Mouse (Mus musculus) testis, postnatal 14 days (tissue): Measurements from ENCODE around the gene Nr1h4.
"Not testable (repeated sequence)": the region's sequence is repeated elsewhere in the genome, so short reads cannot be mapped to it uniquely, and the experiment has no call there.

ENCODE experiments used
- DNase-seq: peaks from one replicate; pipeline ENCODE4 v3.0.0; 2021; ENCODE audit warnings: low spot score

Nr1h4 gene

DNA sequence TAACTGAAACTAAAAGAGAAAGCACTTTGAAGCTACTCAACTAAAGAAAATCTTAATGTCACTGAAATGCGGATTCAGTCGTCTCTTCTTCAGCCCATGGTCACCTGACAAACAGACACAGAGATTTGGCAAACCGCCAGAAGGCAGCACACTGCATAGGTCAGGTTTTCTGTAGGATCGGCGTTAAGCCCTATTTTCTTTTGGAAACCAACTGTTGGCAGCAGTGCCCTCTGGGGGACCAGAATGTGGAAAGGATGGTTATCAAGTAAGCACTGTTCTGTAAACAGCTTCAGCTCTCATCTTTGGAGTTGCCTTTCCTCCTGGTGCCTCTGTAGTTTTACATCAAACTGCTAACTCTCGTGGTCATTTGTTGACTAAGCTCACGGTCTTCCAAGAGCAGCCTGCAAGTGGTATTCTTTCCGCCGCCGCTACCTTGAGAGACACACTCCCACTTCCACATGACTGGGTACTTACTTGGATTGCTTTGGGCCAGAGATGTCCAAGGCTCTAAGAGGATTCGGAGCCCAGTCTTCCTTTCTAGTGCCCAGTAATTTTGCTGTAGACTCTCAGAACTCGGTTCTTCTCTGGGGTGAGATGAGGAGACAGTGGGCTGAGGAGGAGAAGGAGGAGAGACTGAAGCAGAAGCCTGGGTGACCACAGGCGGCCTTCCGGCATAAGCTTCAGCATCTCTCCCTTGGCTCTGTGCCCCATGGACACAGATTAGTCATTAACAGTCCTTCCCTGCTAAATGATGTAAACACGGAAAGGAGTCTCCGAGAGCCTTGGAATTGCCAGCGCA, at the start of gene Nr1h4:
Gene Nr1h4 (minus strand): TSS at position 657 of the 799 bp plus-strand sequence.
- DNase-seq, result peak; percentile 11

DNA sequence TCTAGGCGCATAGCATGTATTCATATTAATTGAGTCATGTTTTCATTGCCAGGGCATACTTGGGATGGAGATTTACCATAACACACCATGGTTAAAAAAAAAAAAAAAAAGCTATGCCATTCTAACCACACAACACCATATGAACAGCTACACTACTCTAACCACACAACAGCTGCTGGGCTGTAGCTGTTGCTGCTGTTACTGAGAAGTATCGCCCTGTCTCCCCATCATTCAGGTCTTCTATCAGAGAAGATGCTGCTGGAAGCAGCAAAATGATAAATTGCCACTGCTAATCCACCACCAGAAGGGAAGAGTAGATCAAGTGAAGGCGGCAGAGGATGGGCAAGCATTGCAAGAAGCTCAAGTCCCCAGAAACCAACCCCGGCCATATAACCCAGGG, 45.4 kb upstream of the Nr1h4 start:
- no peak for DNase-seq

DNA sequence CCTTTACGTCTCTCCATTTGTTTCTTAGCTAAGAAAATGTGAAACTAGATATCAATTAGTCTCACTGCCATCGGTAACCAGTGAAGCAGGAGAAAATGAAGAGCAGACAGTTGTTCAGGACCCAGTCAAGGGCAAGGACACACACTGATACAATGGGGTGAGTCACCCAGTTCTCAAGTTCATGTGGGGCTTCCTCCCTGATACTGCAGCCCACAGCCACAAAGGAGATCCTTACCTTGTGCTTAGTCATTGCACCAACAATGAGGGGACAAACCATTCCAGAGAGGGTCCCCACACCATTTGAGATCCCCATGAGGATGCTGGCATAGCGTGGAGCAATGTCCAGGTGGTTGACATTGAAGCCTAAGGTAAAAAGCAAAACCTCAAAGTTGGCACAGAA, 44.3 kb upstream of the Nr1h4 start:
- DNase-seq, result no peak

DNA sequence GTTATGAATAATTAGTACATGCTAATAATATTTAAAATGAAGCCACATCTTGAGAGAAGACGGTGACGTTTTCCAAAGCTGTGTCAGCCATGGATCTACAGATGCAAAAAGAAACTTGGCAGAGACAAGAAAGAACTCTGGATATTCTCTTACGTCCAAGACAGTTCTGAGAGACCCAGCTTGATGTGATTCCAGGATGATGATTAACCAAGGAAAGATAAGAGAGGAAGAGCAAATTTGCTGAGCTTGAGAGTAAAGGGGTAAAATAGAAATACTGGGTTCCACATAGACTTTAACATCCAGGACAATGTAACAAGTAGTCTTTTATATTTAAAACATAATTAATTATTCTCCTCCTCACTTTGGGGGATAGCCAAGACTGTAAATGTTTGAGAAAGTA, 40.0 kb upstream of the Nr1h4 start:
- DNase-seq, result no peak

DNA sequence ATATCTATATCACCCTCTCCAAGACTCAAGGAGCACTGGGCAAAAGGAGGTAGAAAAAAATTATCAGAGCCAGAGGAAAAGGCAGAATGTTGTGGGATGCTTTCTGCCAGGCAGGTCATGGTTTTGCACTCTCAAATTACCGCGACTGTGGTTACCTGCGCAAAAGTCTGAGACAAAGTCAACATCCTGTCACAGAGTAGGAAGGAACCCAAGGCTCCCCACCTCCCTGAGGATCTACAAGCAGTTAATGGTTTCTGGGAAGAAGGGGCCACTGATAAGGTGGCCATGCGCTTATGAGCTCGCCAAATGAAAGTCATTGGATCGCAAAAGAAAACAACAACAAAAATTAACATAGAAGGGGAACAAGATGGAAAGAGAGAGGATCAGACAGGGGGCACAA, 39.6 kb upstream of the Nr1h4 start:
- no peak for DNase-seq

DNA sequence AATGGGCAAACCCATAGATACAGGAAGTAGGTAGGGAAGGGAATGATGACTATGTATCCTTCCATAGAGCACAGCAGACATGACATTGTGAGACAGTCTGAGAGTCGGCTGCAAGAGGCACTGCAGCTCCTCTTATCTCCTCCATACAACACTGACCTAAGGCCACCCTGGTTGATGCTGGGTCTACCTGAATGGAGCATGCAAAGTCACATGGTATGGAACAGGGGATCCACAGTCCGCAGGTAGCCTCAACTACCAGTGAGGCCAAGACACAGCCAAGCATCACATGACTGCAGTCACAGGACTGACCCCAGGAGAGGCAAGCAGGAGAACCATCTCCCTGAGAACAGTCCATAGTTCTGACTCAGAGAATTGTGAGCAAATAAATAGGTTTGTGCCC, 34.0 kb upstream of the Nr1h4 start:
- no peak for DNase-seq

DNA sequence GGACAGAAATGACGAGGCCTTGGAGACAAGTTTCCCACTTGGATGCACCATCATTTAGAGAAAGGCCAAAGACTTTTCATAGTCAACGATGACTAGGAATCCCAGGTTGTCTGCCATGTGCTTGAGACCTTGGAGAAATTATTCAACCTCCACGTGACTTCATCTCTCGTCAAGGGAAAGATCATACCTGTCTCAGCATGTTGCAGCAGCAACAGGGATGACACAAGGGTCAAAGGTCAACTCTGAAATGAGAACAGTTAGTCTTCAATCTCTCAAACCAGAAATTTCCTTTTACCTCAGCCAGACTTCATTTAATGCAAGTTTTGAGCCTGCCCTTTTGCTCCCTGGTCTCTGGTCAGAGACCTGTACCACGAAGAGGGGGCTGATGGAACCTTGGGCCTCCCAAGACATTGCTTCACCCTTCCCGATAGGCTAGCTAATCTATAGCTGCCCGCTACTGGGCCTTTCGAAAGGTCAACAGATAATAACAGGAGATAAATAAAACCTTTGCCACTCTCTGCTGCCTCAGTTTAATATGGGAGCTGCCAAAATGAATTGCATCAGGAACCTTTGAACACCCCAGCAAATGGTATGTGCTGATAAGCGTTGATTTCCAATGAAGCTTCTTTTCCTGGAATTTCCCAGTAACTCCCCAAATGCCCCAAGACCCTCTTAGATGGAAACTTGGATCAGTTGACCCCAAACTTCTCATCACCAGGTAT, 32.1 kb upstream of the Nr1h4 start:
- no peak for DNase-seq

DNA sequence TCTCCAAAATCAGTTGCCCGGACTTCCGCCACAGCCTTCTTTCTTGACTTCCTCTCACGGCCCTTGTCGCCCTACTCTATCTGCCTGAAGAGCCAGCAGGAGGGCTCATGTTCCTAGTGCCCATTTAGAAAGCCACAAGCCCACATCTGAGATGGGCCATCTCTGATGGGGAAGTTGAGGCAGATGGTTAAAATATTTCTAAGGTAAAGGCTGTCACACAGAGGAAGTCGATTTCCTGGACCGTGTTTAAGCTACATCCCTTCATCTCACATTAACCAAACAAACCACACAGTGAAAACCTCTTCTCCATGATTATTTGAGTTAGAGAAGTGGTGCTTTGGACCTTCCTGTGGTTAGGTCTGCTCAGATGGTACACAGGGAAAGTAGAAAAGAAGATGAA, 28.7 kb upstream of the Nr1h4 start:
- no peak for DNase-seq

DNA sequence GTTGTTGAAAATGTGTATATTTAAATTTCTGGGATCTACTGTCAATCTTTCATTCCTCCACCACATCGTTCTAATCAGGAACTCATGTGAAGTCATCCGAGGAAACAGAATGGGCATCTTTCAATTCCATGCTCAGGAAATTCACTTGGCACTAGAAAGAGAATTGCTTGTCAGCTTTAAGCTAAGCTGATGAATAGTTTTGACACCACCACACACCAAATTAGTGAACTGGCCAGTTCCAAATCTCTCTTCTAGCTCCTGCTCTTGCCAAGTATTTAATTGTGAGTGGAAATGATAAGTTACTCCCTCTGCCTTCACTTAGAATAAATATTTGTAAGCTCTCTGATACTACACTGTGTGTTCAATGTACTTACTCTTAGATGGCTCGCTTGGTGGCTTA, 26.0 kb upstream of the Nr1h4 start:
- DNase-seq, result no peak

DNA sequence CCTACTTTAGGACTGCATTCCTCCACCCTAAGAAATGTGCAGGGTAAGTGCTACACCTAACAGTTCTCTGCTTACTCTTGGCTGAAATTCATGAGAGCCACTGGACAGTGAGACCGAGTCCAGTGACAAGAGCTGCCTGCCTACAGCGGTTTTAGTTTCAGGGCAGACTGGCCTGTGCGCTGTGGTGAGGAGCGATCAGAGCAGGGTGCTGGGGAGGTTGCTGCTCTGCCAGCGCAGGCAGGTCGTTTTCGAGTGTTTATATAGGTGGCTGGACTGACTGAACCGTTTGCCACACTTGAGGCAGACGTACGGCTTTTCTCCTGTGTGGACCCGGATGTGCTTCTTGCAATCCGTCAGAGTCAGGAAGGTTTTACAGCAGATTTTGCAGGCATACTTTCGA, 21.5 kb upstream of the Nr1h4 start:
- DNase-seq, result not testable (repeated sequence)

DNA sequence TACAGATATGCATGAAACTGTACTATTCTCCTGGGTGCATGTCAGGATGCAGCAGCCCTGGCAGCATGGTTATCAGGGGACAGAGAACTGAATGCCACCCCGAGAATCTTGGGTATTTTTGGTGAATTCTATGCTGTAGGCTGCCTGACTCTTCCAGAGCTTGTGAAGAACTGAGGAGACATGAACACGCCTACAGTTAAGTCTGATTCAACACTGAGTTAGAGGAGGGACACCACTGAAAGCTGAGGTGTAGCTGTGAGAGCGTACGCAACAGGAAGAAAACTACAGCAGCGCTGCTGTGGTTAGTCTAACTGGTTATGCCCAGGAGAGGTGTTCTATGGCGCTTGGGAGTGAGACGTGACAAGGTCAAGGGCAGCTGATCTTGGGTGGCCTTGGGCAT, 20.5 kb upstream of the Nr1h4 start:
- not testable (repeated sequence) for DNase-seq

DNA sequence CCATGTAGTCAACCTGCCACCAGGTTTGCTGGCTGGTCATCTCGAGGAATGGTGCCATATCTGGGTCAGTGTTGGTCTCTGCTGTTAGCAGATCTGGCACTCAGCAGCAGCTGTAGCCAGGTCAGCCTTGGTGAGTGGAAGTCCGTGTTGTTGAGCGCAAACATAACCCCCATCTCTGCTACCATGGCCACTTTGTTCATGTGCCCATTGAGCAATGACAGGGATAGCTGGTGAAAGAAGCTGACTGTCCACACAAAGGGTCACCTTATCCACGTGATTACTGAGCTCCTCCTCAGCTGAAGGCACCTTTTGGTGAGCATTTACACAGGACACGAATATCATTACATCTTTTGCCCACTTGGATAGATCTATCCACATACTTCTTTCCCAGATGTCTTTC, 19.6 kb upstream of the Nr1h4 start:
- DNase-seq, result no peak

DNA sequence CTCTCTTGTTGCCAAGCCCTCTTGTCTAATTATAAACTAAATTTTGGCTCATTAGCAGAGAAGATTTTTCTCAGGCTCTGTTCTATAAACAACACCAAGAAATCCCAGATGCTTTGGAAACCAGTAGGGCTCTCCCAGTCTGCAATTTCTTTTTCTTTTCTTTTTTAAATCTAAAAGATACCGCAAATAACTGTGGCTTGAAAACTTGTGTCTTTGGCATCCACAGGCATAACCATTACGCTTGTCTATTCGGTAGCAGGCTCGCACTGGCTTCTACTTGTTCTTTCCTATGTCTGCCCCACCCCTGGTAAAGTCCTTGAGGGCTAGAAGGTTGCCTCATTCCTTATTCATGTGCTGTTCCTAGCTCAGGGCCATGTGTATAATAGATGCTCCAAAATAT, 18.3 kb upstream of the Nr1h4 start:
- no peak for DNase-seq

DNA sequence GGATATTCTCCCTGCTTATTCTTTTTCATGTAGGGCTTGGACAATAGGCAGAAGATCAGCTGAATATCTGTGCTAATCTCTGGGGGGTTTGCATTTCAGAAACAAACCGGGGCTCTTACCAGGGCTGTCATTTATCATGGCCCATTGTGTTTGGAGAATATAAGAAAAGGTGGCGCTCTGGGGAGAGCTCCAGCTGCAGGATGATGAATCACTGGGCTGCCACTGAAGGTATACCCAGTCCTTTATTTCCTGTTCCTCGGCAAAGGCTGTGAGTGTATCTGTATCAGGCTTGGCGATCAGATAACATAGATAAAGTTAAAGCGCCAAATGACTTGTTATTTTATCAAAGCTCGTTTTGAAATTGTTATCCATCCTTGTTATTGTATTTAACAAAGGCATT, 14.6 kb upstream of the Nr1h4 start:
- no peak for DNase-seq

DNA sequence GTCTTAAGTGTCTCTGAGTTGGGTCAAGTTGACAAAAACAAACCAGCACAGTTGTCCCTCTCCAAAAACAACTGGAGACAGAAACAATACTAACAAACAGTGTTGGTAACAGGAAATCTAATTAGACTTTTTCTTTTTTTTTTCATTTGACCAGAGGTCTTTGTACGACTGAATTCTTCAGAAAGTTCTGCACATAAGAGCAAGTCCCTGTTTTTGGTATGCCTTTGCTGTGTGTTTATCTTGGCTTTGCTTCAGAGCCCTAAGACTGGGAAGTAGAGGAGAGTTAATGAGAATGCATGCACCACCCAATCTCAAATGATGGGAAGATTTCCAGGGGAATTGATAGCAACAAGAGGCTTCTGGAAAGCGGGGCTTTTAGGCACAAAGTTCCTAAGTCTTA, 13.6 kb upstream of the Nr1h4 start:
- no peak for DNase-seq

DNA sequence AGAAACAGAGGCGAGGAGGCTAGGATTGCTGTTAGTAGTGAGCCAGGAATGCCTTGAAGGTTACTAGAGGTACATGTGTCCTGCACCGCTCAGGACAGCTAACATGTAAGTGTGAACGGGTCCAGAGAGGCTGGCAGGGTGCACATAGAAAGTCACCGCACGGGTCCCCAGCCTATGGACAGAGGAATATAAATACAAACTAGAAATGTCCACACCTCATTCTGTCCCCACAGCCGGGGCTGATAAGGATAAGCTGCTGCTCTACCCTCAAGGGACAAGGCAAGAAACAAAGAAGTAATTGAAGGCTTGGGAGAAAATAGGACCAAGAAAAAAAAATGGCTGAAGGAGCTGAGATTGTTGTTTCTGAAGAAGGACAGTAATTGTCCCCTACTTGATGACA, 10.5 kb upstream of the Nr1h4 start:
- no peak for DNase-seq

DNA sequence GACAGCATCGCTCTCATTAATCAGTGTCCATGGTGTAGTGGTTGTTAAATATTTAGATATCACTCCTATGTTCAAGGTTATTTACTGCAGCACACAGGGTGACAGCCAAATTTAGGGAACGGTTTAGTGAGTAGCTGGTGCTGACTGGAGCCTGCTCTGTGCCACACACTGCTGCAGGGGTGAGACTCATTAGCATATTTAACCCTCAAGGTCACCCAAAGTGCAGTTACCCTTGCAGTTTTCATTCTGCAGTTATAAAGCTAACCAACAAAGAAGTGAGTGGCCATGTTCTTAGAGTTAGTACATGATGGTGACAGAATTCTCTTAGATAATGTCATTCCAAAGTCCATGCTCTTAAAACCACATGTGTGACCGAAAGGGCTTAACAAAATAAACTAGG, 8.9 kb upstream of the Nr1h4 start:
- no peak for DNase-seq

DNA sequence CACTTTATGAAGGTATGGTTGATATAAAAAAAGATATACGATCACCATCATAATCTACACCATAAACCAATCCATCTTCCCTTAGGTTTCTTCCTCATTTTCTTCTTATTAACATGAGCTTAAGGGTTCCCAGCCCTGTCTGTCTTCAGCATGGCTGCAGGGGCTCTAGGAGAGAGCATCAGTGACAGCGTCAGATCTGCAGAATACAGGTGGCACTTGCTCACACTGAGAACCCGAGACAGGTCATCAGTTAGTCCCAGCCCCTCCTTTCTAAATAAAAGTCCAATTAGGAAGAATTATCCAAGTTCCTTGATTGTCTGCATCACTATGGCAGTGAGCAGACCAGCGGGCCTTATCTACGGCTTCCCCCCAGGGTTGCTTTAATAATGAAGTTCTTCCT, 934 bp downstream of the Nr1h4 start:
- no peak for DNase-seq

DNA sequence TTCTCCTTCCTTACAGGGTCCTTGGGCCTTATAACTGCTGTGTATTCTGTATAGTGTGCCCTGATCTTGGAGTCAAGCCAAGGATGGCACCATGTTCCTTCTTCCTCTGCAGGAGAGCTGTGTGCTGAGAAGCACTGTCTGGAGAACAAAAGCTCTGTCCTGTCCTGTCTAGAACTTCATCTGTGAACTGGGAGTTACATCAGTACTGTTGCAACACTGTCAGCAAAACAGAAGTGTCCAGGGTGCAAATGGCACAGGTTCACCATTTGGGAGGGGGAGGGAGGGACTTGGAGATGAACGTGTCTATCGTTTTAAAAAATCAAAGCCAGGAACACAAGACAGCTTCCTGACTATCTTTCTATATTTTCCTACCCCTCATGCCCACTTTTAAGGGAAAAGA, 1.4 kb downstream of the Nr1h4 start:
- no peak for DNase-seq

DNA sequence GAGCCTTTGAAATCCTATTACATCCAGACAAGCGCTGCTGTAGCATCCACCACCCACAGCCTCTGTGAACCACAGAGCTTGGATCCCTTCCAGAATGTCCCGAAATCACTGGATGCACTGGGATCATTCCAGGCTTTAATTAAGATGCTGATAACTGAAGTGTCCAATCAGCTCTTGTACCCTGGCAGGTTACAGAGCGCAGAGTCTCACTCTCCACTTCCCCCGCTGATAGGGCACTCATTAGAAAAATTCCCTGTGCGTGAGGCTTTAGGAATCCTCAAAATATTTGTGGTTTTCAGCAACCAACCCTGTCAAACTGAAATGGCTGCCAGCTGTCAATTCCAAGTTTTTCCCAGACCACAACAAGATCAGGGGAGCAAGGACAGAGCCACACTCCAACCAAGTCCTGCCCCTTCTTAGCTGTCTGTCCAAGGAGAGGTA, 2.2 kb downstream of the Nr1h4 start:
- DNase-seq, result no peak

DNA sequence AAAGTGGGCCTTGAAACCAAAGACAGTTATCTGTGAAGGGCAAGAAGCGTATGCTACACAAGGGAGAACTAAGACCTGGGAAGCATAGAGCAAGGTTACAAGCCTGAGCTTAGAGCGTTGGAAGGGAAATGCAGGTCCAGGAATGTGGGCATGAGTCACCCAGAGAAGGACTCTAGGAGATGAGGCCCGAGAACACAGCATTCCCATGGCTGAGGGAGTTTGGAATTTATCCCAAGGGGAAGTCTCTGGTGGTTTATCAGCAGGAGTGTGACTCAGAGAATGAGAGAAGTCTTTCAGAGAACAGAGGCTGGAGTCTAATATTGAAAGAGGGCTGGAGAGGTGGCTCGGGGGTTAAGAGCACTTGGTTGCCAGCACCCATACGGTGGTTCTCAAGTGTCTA, 6.3 kb downstream of the Nr1h4 start:
- DNase-seq, result peak; percentile 38

DNA sequence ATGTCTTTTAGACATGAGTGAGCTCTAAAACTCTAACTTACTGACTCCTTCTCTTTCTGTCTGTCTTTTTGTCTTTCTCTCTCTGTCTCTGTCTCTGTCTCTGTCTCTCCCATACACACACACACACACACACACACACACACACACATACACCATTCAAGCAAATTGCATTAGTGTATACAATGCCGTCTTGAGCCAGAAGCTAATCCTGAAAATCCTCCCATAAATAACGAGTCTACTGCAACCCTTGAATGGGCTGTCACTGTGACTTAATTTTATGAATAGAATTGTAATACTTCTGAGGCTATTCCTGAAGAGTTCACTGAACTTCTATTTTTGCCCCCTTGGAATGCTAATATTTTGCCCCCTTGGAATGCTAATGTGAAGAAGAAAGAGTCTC, 7.6 kb downstream of the Nr1h4 start:
- DNase-seq, result no peak

DNA sequence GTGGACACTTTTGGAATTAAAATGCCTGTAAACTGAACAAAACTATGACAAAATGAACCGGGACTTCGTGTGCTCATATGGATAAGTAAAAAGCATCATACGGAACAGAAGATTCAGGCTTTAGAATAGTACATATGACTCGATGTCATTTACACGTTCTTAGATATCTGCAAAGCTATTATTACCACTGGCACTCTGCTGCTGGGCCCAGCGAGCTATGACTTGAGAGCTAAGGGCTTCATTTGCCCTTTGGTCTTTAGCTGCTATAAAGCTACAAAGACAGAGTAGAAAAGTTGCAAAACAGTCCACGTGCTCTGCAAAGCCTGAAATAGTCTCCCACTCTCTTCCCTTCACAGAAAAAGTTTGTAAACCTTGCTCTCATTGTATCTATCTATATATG, 10.9 kb downstream of the Nr1h4 start:
- no peak for DNase-seq
